Mouse (Mus musculus) skeletal muscle tissue, adult 2 months (tissue): ENCODE measurements around the gene Pnpla3.
A peak's percentile ranks its signal among the peaks of the same experiment; 100 is the strongest.
"Not testable (repeated sequence)": the region's sequence is repeated elsewhere in the genome, so short reads cannot be mapped to it uniquely, and the experiment has no call there.

Source experiments
- DNase-seq: peaks from one replicate; pipeline ENCODE4 v3.0.0-alpha.2; 2012; ENCODE audit warnings: low read depth, low spot score

Pnpla3 gene

DNA sequence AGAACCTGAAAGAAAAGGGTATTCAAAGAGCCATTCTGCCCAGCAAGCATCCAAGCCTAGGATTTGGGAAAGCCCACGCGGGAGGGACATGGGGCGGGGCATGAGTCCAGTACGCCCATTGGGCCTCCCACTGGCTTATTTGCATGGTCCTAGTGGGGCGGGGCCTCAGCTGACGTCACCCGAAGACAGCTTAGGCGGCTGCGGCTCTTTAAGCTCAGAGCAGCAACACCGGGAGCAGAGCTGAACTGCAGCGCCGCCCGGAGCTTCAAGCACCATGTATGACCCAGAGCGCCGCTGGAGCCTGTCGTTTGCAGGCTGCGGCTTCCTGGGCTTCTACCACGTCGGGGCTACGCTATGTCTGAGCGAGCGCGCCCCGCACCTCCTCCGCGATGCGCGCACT is at the start of gene Pnpla3:
Gene Pnpla3 (plus strand): TSS at position 238 of the 400 bp plus-strand sequence.
- DNase-seq, result peak; percentile 91

- DNase-seq, result peak; percentile 19
Observed at GRCm38 (mm10) chr15:84120612-84121011, 47.0 kb upstream of the Pnpla3 start.

GRCm38 (mm10) chr15:84121036-84121435 is 46.6 kb upstream of the Pnpla3 start:
- DNase-seq, result no peak

GRCm38 (mm10) chr15:84123075-84123474 is 44.6 kb upstream of the Pnpla3 start, which contains the start of gene Pnpla5:
Pnpla5 (minus strand) TSS chr15:84123175.
- DNase-seq, result no peak

- no peak for DNase-seq
Observed at GRCm38 (mm10) chr15:84124086-84124485, 43.6 kb upstream of the Pnpla3 start.

GRCm38 (mm10) chr15:84126447-84126846 is 41.2 kb upstream of the Pnpla3 start:
- DNase-seq, result no peak

- no peak for DNase-seq
Observed at GRCm38 (mm10) chr15:84126871-84127270, 40.8 kb upstream of the Pnpla3 start.

GRCm38 (mm10) chr15:84131096-84131786 is 36.4 kb upstream of the Pnpla3 start:
- DNase-seq, result peak; percentile 71

DNA sequence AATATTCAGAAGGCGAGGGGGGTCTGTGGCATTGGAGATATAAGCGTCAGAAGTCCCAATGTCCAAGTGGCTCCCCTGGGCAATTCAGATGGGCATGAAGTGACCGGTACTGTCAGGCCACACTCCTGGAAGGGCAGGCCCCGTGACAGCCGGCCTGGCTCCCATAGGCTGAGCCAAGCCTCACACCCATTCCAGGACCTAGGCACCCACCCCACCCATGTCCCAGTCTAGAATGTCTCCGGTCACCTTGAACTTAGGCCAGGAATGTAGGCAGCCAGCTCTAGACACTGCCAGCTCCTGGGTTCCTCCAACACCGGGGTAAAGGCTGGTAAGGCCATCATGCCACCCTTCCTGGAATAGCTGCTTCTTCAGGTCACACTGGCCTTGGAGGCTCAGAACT is 35.7 kb upstream of the Pnpla3 start:
- DNase-seq, result peak; percentile 92

DNA sequence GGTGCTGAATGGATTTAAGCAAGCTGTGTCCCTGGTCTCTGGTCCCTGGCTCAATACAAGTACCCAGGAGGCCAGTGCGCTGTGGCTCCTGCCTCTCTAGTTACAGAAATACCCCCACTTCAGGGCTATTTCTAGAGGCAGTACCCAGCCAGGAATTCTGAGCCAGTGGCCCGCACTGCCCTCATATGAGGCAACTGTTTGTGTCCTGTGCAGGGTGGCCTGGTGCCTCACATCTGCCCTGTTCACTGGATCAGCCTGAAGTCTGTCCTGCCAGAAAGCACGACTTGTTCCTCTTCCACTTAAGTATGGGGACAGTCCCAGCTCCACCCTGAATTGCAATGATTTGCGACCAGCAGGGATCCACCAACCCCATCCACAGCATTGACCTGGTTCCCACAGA is 34.2 kb upstream of the Pnpla3 start:
- peak; percentile 85 for DNase-seq

DNA sequence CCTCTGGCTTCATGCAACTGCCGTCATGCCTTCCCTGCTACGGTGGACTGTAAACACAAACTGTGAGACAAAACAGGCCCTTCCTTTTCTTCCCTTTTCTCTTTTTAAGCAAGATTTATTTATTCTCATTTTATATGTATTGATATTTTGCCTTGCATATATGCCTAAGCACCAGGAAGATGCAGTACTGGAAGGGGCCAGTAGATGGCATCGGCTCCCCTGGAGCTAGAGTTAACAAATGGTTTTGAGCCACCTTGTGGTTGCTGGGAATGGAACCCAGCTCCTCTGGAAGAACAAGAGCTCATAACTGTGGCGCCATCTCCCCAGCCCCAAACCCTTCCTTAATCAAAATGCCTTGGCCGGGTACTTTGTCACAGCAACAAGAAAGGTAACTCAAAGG is 32.2 kb upstream of the Pnpla3 start:
- no peak for DNase-seq

DNA sequence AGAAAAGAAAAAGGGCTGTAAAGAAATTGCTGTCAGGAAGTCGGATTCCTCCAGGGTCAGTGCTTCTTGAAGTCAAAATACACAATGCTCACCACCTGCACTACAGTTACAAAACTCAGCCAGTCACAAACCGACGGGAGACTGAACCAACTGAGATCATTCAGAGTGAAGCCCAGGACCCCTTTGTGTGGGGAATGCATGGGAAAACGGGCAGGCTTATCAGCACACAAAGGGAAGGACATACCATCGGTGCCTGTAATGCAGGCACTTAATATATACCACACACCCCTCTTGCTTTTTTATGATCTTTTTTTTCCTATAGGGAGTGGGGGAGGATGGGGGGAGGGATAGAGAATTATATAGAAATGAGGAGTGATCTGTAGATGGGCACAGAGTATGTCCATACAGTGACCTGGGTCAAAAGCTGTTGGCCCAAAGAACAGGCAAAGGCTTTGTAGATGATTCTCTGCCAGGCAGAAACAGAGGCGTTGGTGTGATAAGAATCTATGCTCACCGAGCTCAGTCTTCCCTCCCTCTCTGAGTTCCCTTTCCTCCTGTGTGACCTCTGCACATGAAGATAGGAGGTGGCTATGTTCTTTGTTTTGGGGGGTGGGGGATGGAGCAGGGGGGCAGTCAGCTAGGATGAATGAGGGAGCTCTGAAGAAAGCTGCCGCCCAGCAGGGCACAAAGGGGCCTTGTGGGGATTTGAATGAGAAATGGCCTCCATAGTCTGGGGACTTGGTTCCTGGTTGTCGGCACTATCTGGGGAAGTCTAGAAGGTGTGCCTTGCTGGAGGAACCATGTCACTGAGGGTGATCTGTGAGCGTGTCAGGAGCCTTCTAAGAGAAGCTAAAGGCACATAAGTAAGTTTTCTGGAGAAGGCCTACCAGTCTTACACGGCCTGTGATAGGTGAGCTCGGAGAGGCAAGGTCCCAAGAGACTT is 30.9 kb upstream of the Pnpla3 start:
- no peak for DNase-seq

GRCm38 (mm10) chr15:84139592-84140005 is 28.0 kb upstream of the Pnpla3 start:
- no peak for DNase-seq

GRCm38 (mm10) chr15:84140109-84140508 is 27.5 kb upstream of the Pnpla3 start:
- no peak for DNase-seq

DNA sequence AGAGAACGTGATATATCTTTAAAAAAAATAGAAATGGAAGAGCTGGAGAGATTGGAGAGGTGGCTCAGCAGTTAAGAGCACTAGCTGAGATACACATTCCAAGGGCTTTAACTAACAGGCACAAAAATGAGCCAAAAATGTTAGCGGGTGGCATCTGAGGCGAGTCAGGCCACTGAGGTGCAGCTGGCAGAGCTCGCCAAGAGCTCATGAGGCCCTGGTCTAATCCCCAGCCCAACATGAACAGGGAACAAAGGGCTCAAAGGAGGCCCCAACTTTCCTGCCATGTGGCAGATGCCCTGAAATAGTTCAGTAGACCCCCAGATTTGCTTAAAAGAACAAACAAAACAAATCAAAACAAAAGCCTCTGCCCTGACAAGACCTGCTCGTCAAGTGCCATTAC is 26.7 kb upstream of the Pnpla3 start:
- DNase-seq, result no peak

DNA sequence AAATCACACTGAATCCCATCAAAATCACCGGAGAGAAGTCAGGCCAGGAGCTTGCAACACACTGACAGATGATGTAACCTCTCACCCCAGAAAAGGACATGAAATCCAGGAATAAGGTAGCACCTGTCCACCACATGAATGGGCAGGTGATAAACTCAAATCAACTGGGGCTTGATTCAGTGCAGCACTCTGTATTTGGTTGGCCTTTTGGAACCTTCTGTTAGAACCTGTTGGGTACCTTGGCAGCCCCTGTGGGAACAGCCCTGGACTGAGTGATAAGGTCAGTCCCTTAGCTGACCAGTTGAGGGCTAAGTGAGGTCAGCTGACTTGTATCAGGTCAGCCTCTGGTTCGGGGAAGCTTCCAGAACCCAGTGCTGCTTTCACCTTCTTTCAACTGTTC is 11.5 kb upstream of the Pnpla3 start:
- no peak for DNase-seq

DNA sequence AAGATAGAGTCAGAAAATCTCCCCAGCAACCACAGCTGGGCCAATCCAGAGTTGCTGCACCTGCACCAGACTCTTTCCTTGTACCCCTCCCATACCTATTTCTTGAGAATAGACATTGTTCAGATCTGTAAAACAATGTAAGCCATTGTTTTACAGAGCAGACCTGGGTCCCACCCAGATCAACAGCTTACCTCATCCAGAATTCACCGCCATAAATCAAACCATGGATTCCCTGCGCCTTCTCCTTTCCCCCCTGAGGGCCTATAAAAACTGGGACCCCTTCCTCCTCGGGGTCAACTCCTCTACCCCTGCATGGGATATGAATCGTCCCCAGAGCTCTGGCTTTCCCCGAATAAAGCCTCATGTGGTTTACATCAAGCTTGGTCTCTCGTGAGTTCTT is 10.1 kb upstream of the Pnpla3 start:
- DNase-seq, result not testable (repeated sequence)

DNA sequence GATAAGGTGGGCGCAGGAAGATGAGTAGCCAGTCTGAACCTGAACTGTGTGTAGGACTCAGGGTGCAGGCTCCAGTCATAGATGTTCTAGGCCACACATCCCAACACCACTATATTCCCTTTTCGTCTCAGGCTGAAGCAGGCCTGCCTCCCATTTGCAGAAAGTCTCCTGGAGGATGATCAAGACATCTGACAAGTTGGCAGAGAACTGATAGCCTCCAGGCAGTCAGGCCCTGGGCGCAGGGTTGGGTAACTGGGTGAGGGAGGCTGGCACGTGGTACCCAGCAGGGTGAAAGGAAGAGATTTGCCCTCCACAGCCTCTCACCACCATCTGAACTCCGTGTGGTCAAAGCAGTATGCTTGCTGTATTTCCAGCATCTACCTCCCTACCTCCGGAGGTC is 5.8 kb upstream of the Pnpla3 start:
- no peak for DNase-seq

GRCm38 (mm10) chr15:84166818-84167217 is 819 bp upstream of the Pnpla3 start:
- no peak for DNase-seq

GRCm38 (mm10) chr15:84168170-84169161 is 829 bp downstream of the Pnpla3 start:
- DNase-seq, result no peak

DNA sequence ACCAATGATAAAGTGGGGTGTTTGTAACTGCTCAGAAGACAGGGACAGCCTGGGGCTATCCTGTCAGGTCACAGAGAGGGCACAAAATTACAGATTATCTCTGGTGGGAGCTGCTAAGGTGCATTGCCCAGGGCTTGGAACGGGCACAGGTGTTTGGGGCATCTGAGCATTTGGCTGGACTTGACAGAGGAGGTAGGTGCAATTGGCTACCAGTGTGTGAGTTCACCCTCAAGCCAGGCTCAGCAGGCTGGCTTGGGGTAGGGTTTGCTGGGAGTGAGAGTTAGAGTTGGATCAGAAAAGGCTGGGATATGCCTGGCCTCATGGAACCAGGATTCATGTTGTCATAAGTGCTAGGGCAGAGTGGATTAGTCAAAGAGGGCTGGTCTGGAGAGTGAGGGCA is 1.9 kb downstream of the Pnpla3 start:
- no peak for DNase-seq
